Mouse (Mus musculus) forebrain, embryonic 14.5 days (tissue): ENCODE results near the gene Olfr1281. TPM values are rescaled to one million over a fixed set of nuclear protein-coding genes. Genes with fewer than 3 reads are reported as not detected.
"Not testable (repeated sequence)": the region's sequence is repeated elsewhere in the genome, so short reads cannot be mapped to it uniquely, and the experiment has no call there.

Source experiments
- ATAC-seq: fragments of 200-750 bp; cut with Nextera tagmentation; 2 replicates; pipeline ENCODE4 v1.8.0; 2017; ENCODE audit warnings: mild to moderate bottlenecking, moderate library complexity
- DNase-seq: peaks from one replicate; pipeline ENCODE4 v3.0.0-alpha.2; 2015; ENCODE audit warnings: low spot score
- H3K27ac ChIP-seq: fragments of 300-500 bp; sonication (generic); 2 replicates; pipeline ENCODE4 v1.5.1; 2014; ENCODE audit warnings: low read depth, mild to moderate bottlenecking, control low read depth, low read length, moderate library complexity
- H3K27me3 ChIP-seq: fragments of 300-500 bp; sonication (generic); replicated peaks from 2 replicates; pipeline ENCODE4 v1.6.1; 2014; ENCODE audit warnings: low read length, control low read depth, mixed read lengths; ENCODE audit not compliant: control insufficient read depth, insufficient read depth
- H3K36me3 ChIP-seq: fragments of 300-500 bp; sonication (generic); 2 replicates; pipeline ENCODE4 v1.6.1; 2014; ENCODE audit warnings: low read length, control low read depth; ENCODE audit not compliant: control insufficient read depth, insufficient read depth
- H3K4me1 ChIP-seq: fragments of 300-500 bp; sonication (generic); 2 replicates; pipeline ENCODE4 v1.6.1; 2014; ENCODE audit warnings: antibody characterized with exemption, low read length, control low read depth; ENCODE audit not compliant: control insufficient read depth, insufficient read depth
- H3K4me2 ChIP-seq: fragments of 300-500 bp; sonication (generic); 2 replicates; pipeline ENCODE4 v1.6.1; 2014; ENCODE audit warnings: mild to moderate bottlenecking, control low read depth, low read length
- H3K4me3 ChIP-seq: fragments of 300-500 bp; sonication (generic); 2 replicates; pipeline ENCODE4 v1.5.1; 2014; ENCODE audit warnings: low read depth, low read length, control low read depth
- H3K9ac ChIP-seq: fragments of 300-500 bp; sonication (generic); 2 replicates; pipeline ENCODE4 v1.6.1; 2014; ENCODE audit warnings: mild to moderate bottlenecking, low read length, control low read depth, moderate library complexity
- H3K9me3 ChIP-seq: fragments of 300-500 bp; sonication (generic); replicated peaks from 2 replicates; pipeline ENCODE4 v1.6.1; 2016; ENCODE audit warnings: low read length, control low read depth, mixed read lengths; ENCODE audit not compliant: control insufficient read depth
- WGBS: fragments of 180-500 bp; shearing (Covaris S2); extraction: QIAGEN DNeasy Blood & Tissue Kit; methylation state at CpG from one replicate; pipeline ENCODE4 v1.1.7; 2014; 5-methylcytosine and 5-hydroxymethylcytosine counted together
- polyA plus RNA-seq: library from polyadenylated mRNA; unstranded; fragments of >200 nt; fragmentation: Nextera tagmentation; extraction: Ambion mirVana; gene quantifications from 2 replicates; pipeline ENCODE4 v1.2.1, GENCODE M21; 2014

The Olfr1281 gene
- polyA plus RNA-seq, result not detected in 2 replicates

DNA sequence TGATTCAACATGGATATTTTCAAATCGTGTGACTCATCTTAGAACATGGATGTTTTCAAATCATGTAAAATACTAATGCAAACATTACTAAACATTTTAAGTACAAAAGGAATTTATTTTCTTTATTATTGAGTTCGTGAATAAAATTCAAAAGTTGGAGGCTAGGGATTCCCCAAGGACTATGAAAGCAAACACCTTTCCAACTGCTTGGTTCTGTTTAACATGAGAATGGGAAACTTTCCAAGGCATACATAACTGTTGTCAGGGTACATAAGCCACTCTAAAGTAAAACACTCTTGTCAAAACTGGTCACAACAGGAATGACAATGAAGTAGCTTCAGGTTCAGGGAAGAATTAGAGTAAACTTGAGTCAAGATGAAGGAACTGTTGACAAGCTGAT is at the start of gene Olfr1281:
Gene Olfr1281, plus strand, starts transcription at position 301 of the 400 bp plus-strand sequence.
- no peak within 1 kb of the TSS for H3K27ac ChIP-seq
- WGBS, result 81% methylated on average over 2 of the region's 2 CpGs
- no peak for ATAC-seq
- no peak within 1 kb of the TSS for H3K4me3 ChIP-seq
- DNase-seq, result no peak
- H3K9me3 ChIP-seq, result no peaks in the 10 kb centered on the region
- H3K9ac ChIP-seq, result no peak within 1 kb of the TSS
- H3K27me3 ChIP-seq, result no peaks in the 10 kb centered on the region
- no peaks in the 10 kb centered on the region for H3K36me3 ChIP-seq
- H3K4me1 ChIP-seq, result no peaks in the 10 kb centered on the region
- H3K4me2 ChIP-seq, result no peak within 1 kb of the TSS

DNA sequence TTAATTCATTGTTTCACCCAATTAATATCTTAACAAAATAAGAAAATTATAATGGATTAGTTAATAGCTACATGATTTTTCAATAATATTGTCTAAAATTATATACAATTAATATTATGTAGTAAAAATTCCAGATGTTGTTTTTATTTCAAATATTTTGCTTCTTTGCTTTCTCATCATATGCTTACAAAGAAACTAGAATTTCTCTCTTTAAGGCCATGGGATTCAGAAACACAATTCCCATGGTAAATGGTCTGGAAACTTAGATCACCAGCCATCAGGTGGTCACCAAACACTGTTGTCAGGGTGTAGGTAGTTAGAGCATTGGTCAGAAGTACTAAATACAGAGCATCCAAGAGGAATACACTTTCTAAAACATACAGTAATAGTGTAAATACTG is 36.5 kb upstream of the Olfr1281 start, which contains the start of gene Olfr1278:
Gene Olfr1278, plus strand, starts transcription at position 301 of the 400 bp plus-strand sequence.
- Histone ChIP-seq H3K4me3 (no peak within 1 kb of the TSS), H3K4me1 (no peaks in the 10 kb centered on the region), H3K9me3 (no peaks in the 10 kb centered on the region), H3K36me3 (no peaks in the 10 kb centered on the region), H3K4me2 (no peak within 1 kb of the TSS), H3K27ac (no peak within 1 kb of the TSS), H3K9ac (no peak within 1 kb of the TSS), H3K27me3 (no peaks in the 10 kb centered on the region)
- no peak for ATAC-seq
- DNase-seq, result no peak

DNA sequence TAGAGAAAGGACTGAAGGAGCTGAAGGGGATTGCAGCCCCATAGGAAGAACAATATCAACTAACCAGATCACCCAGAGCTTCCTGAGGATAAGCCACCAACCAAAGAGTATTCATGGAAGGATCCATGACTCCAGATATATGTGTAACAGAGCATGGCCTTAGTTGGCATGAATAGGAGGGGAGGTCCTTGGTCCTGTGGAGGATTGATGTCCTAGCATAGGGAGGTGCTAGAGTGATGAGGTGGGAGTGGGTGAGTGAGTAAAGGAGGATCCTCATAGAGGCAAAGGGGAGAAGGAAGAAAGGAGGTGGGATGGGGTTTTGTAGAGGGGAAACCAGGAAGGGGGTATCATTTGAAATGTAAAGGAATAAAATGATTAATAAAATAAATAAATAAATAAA is 27.8 kb upstream of the Olfr1281 start:
- Histone ChIP-seq H3K9ac (no peak overlapping the region), H3K36me3 (no peaks in the 10 kb centered on the region), H3K9me3 (no peaks in the 10 kb centered on the region), H3K4me1 (no peaks in the 10 kb centered on the region), H3K27me3 (no peaks in the 10 kb centered on the region), H3K4me2 (no peak overlapping the region), H3K27ac (no peak overlapping the region), H3K4me3 (no peak overlapping the region)
- no peak for ATAC-seq
- DNase-seq, result no peak

GRCm38 (mm10) chr2:111300374-111300773 is 25.9 kb upstream of the Olfr1281 start, which contains the start of gene Olfr1279:
Gene Olfr1279 (plus strand): TSS chr2:111300635.
- Histone ChIP-seq H3K36me3 (no peaks in the 10 kb centered on the region), H3K27ac (no peak within 1 kb of the TSS), H3K9ac (no peak within 1 kb of the TSS), H3K4me1 (no peaks in the 10 kb centered on the region), H3K9me3 (no peaks in the 10 kb centered on the region), H3K4me3 (no peak within 1 kb of the TSS), H3K4me2 (no peak within 1 kb of the TSS), H3K27me3 (no peaks in the 10 kb centered on the region)
- ATAC-seq, result no peak
- DNase-seq, result no peak

DNA sequence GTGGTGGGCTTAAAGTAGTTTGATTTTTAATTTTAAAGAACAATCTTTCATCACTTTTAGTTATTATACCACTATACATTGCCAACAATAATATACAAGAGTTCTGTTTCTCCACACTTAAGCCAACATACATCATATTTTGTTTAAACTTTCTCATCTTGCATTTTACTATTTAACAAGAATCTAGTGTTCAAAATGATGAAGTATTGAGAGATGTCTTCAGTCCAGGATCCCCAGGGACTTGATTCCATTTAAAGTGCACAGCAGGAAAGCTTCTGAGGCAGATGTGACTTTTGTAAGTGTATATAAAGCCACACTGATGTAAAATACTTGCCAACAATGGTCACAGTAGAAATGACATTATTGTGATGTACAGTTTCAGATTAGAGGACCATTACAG is 12.6 kb upstream of the Olfr1281 start, which contains the start of gene Olfr1280:
Gene Olfr1280, plus strand, starts transcription at position 301 of the 400 bp plus-strand sequence.
- no peaks in the 10 kb centered on the region for H3K4me1 ChIP-seq
- H3K27ac ChIP-seq, result no peak within 1 kb of the TSS
- H3K27me3 ChIP-seq, result no peaks in the 10 kb centered on the region
- no peaks in the 10 kb centered on the region for H3K9me3 ChIP-seq
- no peaks in the 10 kb centered on the region for H3K36me3 ChIP-seq
- no peak for DNase-seq
- H3K4me3 ChIP-seq, result no peak within 1 kb of the TSS
- no peak within 1 kb of the TSS for H3K9ac ChIP-seq
- ATAC-seq, result no peak
- H3K4me2 ChIP-seq, result no peak within 1 kb of the TSS

- not testable (repeated sequence) for H3K27ac ChIP-seq, ATAC-seq, H3K9ac ChIP-seq, H3K4me1 ChIP-seq, H3K9me3 ChIP-seq, H3K4me3 ChIP-seq, H3K36me3 ChIP-seq, H3K27me3 ChIP-seq, H3K4me2 ChIP-seq, DNase-seq
- WGBS, result 83% methylated on average over 5 of the region's 5 CpGs
Observed at GRCm38 (mm10) chr2:111333721-111334120, 7.4 kb downstream of the Olfr1281 start.

GRCm38 (mm10) chr2:111335976-111336375 is 9.7 kb downstream of the Olfr1281 start, which contains the start of gene Olfr1282:
Gene Olfr1282 (minus strand): TSS chr2:111336076.
- no peaks in the 10 kb centered on the region for H3K36me3 ChIP-seq
- no peak within 1 kb of the TSS for H3K27ac ChIP-seq
- H3K9ac ChIP-seq, result no peak within 1 kb of the TSS
- no peak within 1 kb of the TSS for H3K4me3 ChIP-seq
- no peak for DNase-seq
- ATAC-seq, result no peak
- no peaks in the 10 kb centered on the region for H3K9me3 ChIP-seq
- no peaks in the 10 kb centered on the region for H3K4me1 ChIP-seq
- H3K4me2 ChIP-seq, result no peak within 1 kb of the TSS
- no peaks in the 10 kb centered on the region for H3K27me3 ChIP-seq
- 85% methylated on average over 2 of the region's 2 CpGs for WGBS

- WGBS, result 81% methylated on average over 2 of the region's 2 CpGs
- Histone ChIP-seq H3K4me2 (no peak within 1 kb of the TSS), H3K4me3 (no peak within 1 kb of the TSS), H3K27ac (no peak within 1 kb of the TSS), H3K4me1 (no peaks in the 10 kb centered on the region), H3K9ac (no peak within 1 kb of the TSS), H3K27me3 (no peaks in the 10 kb centered on the region), H3K36me3 (no peaks in the 10 kb centered on the region), H3K9me3 (no peaks in the 10 kb centered on the region)
- DNase-seq, result no peak
- ATAC-seq, result no peak
Observed at GRCm38 (mm10) chr2:111366490-111366889, 40.2 kb downstream of the Olfr1281 start, which contains the start of gene Olfr1283. Gene Olfr1283 (plus strand): TSS chr2:111366790.

GRCm38 (mm10) chr2:111375222-111375621 is 48.9 kb downstream of the Olfr1281 start, which contains the start of gene Olfr1284:
Gene Olfr1284 (plus strand): TSS chr2:111375522.
- ATAC-seq (no peak), DNase-seq (no peak)
- Histone ChIP-seq H3K27me3 (no peaks in the 10 kb centered on the region), H3K9ac (no peak within 1 kb of the TSS), H3K4me1 (no peaks in the 10 kb centered on the region), H3K9me3 (no peaks in the 10 kb centered on the region), H3K36me3 (no peaks in the 10 kb centered on the region), H3K27ac (no peak within 1 kb of the TSS), H3K4me3 (no peak within 1 kb of the TSS), H3K4me2 (no peak within 1 kb of the TSS)
- 94% methylated on average over 1 of the region's 1 CpGs for WGBS
